Mouse (Mus musculus): ENCODE measurements at regions not wholly inside any gene's neighbourhood (a gene's known extent, or its start where the extent isn't known, plus 50 kb on each side); places are given as distances from the start of the nearest gene placed in this dataset.

DNA sequence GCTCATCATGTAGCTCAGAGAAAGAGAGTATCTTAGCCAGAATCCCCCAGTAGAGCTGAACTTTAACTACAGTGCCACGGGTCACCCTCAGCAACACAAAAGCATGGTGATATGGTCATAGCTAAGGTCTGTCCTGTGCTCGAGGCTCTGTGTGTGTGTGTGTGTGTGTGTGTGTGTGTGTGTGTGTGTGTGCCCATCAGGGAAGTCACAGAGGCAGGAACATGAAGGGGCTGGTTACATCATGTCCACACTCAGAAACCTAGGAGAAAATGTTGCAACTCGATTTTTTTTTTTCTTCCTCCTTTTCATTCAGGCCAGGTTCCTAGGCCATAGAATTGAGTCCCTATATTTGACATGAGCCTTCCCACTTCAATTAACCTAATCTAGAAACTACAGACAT is 441.8 kb downstream of the Rps24 start:
- DNase-seq (ENCODE audit: extremely low spot score in 1 of 2, low spot score in 1 of 2) = no peak

DNA sequence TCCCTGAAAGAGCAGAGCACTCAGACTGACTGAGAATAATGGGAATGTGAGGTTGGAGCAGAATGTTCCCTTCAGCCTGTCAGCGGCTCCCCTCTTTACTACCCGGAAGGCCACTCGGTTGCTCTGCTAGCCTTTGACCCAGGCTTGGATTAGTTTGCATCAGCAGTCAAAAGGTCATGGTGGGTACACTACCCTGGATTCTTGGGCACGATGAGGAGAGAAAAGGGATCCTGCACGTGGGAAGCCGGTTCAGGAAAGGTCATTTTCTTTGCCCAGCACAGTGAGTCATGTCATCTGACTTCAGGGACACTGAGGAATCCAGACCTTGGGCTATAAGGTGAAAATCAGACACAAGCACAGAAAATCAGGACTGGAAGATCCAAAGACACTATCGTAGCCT is 443.3 kb downstream of the Rps24 start:
- no peak for DNase-seq (ENCODE audit: extremely low spot score in 1 of 2, low spot score in 1 of 2)

DNA sequence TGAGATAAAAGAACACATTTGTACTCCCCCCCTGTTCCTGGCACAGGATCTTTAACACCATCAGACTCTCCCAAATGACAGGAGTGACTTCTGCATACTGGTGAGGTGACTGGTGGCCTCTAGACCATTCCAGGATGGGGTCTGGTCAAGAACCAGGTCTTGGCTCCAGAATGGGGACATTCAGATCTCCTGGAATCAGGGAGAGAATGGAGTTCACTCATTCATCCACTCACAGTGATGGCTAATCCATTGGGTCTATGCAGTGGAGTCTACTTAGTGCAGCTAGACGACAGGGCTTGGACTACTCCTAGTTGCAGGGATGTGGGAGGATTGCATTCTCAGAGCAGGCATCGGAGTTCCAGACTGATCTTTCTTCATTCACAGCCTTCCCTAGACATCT is 451.0 kb downstream of the Rps24 start:
- DNase-seq (ENCODE audit: extremely low spot score in 1 of 2, low spot score in 1 of 2) = no peak

DNA sequence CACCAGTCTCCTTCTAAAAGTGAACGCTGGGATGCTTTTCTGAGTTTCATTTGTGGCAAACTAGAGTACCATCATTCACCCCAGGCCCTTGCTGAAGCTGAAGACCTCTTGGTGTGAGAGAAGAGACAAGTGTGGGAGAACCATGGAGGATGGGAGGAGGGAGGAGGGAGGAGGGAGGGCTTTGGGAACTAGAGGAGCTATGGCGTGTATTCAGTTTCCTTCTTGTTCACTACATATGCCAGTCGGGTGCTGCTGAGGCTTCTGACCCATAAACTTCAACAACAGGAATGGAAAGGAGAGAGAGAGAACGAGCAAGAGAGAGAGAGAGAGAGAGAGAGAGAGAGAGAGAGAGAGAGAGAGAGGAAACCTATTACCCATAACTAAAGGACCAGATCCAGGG is 452.1 kb downstream of the Rps24 start:
- DNase-seq (ENCODE audit: extremely low spot score in 1 of 2, low spot score in 1 of 2) = no peak

DNA sequence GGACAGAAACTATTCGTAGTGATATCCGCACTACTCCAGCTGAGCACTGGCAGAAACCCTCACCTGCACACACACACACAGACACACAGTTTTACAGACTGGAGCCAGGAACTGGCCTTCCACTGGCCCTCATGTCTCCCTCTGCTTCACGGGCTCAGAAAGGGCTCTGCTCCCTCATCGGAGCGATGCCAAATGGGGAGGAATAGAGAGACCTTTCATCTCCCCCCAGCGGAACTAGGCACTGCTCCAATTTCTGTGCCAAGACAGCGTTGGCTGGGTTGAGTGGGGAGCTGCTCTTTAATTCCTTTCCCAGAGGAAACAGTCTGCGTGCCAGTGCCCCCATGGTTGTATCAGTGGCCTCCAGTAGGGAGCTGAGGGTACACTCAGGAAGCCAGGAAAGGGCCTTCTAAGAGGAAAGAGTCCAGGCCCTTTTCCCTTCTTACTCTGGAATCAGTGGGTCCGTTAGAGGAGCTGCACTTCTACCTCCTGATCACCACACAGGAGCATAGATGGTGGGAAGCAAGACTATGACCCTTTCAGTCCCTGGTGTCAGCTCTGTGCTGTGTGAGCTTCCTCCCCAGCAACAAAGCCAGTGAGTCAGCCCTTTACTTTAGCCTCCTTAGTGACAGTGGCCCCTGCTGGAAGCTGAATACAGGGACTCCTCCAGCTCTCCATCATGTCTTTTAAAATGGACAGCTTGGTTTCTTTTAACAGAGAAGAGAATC is 452.7 kb downstream of the Rps24 start:
- DNase-seq (ENCODE audit: extremely low spot score in 1 of 2, low spot score in 1 of 2) = peak; percentile 74 to 82

DNA sequence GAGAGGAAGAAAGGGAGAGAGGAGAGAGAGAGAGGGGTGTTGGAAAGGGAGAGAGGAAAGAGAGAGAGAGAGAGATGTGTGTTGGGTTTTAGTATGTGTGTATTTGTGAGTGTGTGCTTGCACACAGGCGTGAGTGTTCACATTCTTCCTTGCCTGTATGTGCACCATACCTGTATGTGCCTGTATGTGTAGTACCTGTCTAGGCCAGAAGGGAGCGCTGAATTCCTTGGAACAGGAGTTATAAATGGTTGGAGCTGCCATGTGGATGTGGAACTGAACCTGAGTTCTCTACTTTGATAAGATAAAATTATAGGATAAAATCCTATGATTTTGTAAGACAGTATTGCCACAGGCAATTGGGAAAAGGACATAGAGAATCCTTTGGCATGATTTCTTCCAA is 458.8 kb downstream of the Rps24 start:
- no peak for DNase-seq (ENCODE audit: extremely low spot score in 1 of 2, low spot score in 1 of 2)

DNA sequence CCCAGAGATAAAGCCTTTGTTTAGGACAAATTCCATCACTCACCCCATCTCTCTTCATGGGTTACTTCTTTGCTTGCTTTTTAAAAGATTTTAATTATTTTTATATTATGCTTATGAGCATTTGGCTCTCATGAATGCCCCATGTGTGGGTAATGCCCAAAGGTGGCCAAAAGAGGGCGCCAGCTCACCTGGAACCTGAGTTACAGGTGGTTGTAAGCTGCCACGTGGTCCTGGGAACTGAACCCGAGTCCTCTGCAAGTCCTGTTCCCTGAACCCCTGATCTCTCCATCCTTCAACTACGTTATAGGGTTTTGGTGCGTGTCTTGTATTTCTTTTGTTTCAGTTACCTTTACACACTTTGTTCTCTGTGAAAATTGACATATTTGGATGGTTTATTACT is 460.2 kb downstream of the Rps24 start:
- DNase-seq (ENCODE audit: extremely low spot score in 1 of 2, low spot score in 1 of 2) = no peak

DNA sequence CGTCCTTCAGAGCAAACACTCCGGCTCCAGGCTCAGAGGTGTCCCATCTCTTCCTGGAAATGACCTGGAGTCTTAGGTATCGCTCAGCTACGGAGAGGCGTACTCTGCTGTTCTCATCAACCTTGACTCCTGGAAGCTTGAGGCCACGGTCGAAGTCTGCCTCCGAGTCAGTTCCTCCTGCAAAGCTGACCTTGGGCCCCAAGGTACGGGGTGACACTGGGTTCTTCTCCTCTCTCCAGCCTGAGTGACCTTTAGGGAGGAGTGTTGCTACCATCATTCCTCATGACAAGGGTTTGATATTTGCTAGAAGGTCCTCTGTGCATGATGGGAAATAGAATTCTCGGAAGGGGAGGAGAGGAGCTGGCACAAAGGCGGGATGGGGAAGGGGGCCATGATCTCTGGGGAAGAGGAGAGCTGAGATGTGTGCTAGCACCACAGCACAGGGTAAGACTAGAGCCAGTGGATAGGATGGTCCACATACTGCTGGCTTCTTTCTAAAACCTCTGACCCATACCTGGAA is 469.0 kb downstream of the Rps24 start:
- DNase-seq (ENCODE audit: extremely low spot score in 1 of 2, low spot score in 1 of 2) = no peak

DNA sequence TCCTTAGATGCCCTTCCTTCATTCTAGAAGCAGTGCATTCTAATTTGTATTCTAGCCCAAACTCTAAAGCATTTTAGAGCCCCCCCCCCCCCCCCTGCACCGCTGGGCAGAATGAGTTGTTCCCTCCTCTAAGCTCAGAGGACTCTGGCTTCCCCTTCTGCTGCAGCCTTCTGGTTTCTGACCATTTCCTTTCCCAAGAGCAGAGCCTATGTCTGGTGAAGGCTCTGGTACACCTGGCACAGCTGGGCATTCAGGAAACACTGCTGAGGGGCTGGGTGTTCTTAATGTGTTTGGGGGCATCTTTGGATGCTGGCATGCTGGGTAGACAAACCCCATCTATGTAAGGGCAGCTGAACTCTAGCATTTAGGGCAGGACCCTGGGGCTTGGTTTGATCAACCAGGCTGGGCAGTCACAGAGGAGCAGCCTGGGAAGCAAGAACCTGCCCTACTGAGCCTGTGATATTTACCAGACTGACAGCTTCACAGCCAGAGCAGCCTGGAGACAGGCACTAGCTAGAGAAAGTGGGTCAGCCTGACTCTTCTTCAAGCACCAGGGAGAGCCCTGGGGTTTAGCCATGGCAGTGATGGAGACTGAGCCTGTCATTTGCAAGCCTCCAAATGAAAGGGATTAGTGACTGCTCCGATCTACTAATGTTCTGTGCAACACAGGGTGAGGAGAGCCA is 469.7 kb downstream of the Rps24 start:
- no peak for DNase-seq (ENCODE audit: extremely low spot score in 1 of 2, low spot score in 1 of 2)

DNA sequence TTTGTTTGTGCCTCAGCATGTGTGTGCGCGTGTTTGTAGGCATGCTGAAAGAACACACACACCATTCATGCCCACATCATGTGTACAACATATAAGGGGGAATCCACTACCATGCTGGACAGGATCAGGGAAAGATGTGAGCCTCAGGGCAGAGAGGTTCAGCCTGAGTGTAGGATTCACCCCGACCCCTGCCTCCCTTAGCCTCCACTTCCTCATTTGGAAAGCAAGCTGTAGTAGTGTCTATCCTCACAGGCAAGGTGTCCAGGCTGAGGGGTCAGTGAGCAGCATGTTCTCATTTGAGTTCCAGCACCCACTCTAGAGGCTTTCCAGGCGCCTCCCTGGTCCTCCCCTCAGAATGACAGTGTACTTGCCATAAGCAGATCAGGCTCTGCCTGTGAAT is 470.5 kb downstream of the Rps24 start:
- no peak for DNase-seq (ENCODE audit: extremely low spot score in 1 of 2, low spot score in 1 of 2)

DNA sequence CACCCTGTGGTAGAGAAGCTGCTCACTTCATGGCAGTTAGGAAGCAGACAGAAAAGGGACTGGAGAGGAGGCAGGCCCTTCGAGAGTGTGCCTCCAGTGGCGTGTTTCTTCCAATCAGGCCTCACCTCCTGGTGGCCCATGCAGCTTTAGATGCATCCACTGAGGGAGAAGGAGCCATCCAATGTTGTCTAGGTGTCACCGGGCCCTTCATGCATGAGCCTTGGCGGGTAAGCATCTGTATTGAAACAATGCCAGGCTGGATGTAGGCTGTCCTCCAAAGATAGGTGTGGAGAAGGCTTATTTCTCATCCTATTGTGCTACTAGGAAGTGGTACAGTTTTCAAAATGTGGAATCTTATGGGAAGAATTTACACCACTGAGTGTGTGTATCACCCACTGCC is 471.9 kb downstream of the Rps24 start:
- DNase-seq (ENCODE audit: extremely low spot score in 1 of 2, low spot score in 1 of 2) = no peak

DNA sequence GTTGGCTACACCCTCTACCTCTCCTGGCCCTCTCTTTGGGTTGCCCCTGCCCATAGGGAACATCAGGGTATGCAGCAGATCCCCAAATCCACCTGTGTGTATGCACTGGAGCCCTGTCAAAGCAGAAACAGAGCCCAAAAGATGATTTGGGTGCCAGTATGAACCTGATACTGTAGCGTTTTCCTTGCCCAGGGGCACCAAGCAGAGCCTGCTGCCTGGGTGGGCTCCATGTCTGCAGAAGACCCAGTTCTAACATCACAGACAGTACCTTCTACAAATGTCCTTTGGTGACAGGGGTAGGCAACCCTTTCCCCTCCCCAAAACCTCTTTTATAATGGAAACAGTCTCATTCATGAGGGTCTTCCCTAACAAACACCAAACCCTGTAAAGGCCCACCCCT is 472.5 kb downstream of the Rps24 start:
- no peak for DNase-seq (ENCODE audit: extremely low spot score in 1 of 2, low spot score in 1 of 2)

DNA sequence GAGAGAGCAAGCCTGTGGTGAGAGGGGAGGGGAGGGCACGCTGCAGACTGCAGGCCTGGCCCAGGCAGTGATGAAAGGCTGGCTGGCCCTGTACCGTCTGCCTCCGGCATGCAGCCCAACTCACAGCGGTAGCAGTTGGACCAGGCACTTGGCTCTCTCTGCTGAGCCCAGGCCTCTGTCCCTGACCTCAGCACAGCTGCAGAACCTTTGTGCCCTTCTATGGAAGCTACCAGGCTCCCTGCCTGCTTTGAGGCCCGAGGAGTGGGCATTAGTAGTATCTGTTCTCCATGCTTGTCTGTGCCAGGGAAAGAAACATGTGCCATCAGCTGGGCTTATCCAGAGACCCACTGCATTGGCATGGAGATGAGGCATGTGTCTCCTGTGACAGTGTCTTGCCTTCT is 473.2 kb downstream of the Rps24 start:
- DNase-seq (ENCODE audit: extremely low spot score in 1 of 2, low spot score in 1 of 2) = peak in 1 of 2 experiments; percentile 52

DNA sequence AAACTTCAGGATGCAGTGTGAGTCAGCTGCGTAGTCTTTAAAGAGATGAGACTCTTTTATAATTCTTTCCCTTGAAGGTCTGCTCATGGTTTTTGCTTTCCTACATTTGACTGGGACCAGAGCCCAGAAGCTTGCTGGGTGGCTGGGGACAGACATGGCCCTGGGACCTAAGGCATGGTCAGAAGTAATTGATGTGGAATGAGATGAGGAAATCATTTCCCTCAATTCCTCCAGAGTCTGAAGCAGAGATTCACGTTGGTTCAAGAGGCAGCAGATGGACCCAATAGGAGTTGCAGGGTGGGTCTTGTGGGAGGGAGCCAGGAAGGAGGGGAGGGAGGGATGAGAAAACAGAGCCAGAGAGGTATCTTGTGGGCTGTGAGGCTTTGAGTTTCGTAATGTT is 473.9 kb downstream of the Rps24 start:
- no peak for DNase-seq (ENCODE audit: extremely low spot score in 1 of 2, low spot score in 1 of 2)

DNA sequence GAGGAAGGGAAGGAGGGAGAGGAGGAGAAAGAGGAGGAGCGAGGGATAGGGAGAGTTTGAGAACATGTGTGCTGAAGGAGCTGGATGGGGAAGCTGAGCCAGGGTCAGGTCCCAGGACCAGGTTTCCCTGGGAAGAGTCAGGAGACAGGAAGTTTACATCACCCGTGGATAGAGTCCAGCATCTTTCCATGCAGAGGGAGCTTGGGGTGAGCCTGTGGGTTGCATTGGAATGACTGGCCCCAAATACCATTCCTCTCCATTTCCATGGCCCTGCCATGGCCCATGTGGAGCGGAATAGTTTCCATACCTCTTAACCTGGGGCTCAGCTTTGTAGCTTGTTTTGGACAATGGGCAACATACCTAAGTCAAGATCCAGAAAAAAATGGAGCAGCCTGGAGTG is 474.8 kb downstream of the Rps24 start:
- no peak for DNase-seq (ENCODE audit: extremely low spot score in 1 of 2, low spot score in 1 of 2)

DNA sequence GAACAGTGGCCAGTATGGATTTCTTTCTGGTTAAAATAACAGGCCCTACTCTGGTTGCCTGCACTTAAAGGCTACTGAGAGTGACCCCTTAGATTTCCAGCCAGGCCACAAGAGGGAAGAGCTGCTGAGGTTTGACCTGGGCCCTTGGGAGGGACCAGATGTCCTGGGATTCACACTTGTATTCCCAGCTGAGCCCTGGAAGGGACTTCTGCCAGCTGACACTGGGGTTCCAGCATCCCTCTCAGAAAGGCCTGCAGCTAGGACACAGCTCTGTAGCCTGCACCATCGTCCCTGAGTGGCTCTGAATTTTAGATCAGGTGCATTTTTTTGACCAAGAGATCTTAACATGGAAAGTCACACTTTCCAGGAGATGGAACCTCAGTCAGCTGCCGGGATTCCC is 482.7 kb downstream of the Rps24 start:
- DNase-seq (ENCODE audit: extremely low spot score in 1 of 2, low spot score in 1 of 2) = no peak

DNA sequence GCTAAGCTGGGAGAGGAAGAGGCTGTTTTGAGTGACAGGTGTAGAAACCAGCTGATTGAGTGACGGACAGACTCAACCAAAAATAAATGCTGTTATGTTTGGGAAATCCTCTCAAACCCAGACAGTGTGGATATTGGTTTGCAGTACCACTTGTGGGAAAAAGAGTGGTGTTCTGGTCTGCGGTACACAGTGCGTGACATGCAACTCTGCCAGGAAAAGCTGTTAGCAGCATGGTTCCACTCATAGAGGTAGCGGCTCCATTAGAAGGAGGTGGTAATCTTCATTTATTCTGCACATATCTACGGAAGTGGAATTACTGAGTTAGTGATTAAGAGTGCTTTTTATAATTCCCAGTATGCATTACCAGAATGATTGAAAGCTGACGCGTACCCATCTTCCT is 485.4 kb downstream of the Rps24 start:
- no peak for DNase-seq (ENCODE audit: extremely low spot score in 1 of 2, low spot score in 1 of 2)

DNA sequence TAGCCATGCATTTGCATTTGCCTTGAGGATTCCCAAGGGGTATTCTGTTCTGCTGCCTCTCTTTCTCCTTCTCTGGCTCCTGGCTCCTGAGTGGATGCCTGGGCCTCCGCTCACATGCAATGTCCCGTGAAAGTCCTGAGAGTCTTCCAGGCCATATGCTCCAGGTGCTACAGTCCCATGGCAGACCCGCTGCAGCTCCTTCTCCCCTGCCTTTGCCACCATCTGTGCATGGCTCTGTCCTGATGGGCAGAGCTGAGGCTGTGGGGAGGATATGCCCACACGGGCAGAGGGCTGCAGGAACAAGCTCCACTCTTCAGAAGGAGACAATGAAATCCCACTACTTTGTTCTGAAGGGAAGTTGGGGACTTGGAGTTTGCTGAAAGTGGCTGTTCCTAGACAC is 485.9 kb upstream of the Zmiz1 start:
- no peak for DNase-seq (ENCODE audit: extremely low spot score in 1 of 2, low spot score in 1 of 2)

DNA sequence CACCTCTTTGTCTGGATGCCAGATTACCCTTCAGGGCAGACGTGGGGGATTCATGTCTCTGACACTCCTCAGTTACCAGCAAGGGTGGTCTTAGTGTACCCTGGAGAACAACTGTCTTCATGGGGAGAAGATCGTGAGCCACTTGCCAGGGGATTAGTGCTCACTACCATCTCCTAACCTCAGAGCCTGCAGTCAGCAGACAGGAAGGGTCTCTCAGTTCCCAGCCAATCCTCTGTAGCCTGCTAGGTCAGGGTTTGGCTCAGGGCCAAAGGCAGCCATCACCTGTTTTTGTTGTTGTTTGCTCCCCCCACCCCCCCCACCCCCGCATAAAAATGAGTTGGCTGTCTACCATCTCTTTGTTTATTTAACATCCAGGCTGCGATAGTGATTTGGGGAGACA is 485.4 kb upstream of the Zmiz1 start:
- DNase-seq (ENCODE audit: extremely low spot score in 1 of 2, low spot score in 1 of 2) = no peak

DNA sequence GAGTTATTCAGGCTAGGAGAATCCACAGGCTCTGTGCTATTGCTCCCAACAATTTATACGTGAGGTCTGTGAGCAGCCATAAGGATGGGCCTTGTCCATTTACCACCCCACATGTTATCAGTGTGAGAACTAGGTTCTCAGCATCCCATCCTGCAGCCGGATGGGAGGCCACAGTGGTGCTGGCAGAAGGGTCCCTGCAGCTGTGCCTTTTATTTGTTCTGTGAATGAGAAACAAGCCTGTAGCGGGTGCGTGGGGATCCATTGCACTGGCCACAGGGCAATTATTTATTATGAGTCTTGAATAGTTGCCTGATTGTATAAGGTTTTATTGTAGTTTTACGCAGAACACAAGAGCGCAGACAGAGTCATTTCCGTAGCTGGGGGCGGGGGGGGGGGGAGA is 476.5 kb upstream of the Zmiz1 start:
- DNase-seq (ENCODE audit: extremely low spot score in 1 of 2, low spot score in 1 of 2) = no peak

DNA sequence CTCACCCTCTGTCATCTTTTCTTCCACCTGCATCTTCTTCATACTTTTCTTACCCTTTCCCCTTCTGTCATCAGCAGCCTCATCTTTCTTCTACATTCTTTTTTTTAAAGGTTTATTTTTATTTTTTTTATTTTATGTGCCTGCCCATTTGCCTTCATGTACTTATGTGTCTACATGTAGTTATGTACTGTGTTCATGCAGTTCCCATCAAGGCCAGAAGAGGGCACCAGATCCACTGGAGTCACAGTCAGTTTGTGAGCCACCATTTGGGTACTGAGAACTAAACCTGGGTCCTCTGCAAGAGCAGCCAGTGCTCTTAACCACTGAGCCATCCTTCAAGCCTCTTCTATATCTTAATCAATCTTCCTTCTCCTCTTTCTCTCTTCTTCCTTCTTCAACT is 475.7 kb upstream of the Zmiz1 start:
- DNase-seq (ENCODE audit: extremely low spot score in 1 of 2, low spot score in 1 of 2) = no peak

DNA sequence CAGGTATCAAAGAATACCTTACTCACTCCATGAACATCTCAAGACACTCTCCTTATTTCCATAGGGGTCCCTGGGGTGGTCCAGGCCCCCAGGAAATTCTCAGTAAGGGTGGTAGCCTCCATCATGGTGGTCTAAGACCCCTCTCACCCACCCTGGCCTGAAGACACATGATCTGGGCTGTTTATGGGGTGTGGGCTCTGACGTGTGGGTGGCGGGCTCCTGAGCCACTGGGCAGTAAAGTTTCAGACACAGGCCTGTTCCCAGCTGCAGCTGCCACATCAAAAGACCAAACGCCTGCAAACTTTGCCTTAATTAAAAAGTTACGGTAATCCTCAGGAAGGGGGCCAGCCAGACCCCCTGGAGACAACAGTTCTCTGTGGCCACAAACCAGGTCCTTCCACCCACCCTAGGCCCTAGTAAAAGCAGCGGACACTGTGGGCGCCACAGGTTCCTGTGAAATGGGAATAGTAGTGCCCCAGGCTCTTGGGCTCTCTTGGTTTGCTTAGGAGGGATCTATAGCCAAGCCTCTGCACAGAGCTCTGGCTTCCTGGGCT is 473.1 kb upstream of the Zmiz1 start:
- no peak for DNase-seq (ENCODE audit: extremely low spot score in 1 of 2, low spot score in 1 of 2)
